Mouse (Mus musculus) thymus, adult 2 months (tissue): ENCODE measurements at regions not wholly inside any gene's neighbourhood (a gene's known extent, or its start where the extent isn't known, plus 50 kb on each side); places are given as distances from the start of the nearest gene placed in this dataset.

Experiments
- DNase-seq: peaks from one replicate; pipeline ENCODE4 v3.0.0; 2021
- H3K27ac ChIP-seq: fragments of 200-500 bp; 2 replicates; pipeline ENCODE4 v1.5.1; 2012; ENCODE audit warnings: low read length, control low read depth; ENCODE audit not compliant: control insufficient read depth, insufficient read depth
- H3K27me3 ChIP-seq: fragments of 200-500 bp; 2 replicates; pipeline ENCODE4 v1.6.1; 2012; ENCODE audit warnings: mild to moderate bottlenecking, low read length, moderate library complexity, mixed read lengths; ENCODE audit not compliant: control insufficient read depth, insufficient read depth
- H3K36me3 ChIP-seq: fragments of 200-500 bp; 2 replicates; pipeline ENCODE4 v1.6.1; 2012; ENCODE audit warnings: mild to moderate bottlenecking, low read length, moderate library complexity; ENCODE audit not compliant: control insufficient read depth, insufficient read depth
- H3K4me1 ChIP-seq: fragments of 200-500 bp; replicated peaks from 2 replicates; pipeline ENCODE4 v1.6.1; 2012; ENCODE audit warnings: low read length; ENCODE audit not compliant: control insufficient read depth, insufficient read depth
- H3K4me3 ChIP-seq: fragments of 200-500 bp; 2 replicates; pipeline ENCODE4 v1.5.1; 2012; ENCODE audit warnings: mild to moderate bottlenecking, low read length, control low read depth, moderate library complexity; ENCODE audit not compliant: control insufficient read depth, insufficient read depth
- CTCF ChIP-seq: fragments of 200-500 bp; IDR thresholded peaks from 2 replicates; pipeline ENCODE4 v1.5.1; 2012; ENCODE audit warnings: mild to moderate bottlenecking, control low read depth, low read length, moderate library complexity, borderline replicate concordance; ENCODE audit not compliant: control insufficient read depth, poor library complexity, insufficient read depth; ENCODE audit errors: extremely low read depth
- POLR2A ChIP-seq: fragments of 200-500 bp; IDR thresholded peaks from 2 replicates; pipeline ENCODE4 v1.6.1; 2012; ENCODE audit warnings: mild to moderate bottlenecking, low read length, control low read depth, moderate library complexity; ENCODE audit not compliant: control insufficient read depth, poor library complexity, insufficient read depth; ENCODE audit errors: extremely low read depth
- WGBS: fragments of 180-500 bp; shearing (Covaris S2); methylation state at CpG from one replicate; pipeline ENCODE4 v1.1.7; 2018; 5-methylcytosine and 5-hydroxymethylcytosine counted together

DNA sequence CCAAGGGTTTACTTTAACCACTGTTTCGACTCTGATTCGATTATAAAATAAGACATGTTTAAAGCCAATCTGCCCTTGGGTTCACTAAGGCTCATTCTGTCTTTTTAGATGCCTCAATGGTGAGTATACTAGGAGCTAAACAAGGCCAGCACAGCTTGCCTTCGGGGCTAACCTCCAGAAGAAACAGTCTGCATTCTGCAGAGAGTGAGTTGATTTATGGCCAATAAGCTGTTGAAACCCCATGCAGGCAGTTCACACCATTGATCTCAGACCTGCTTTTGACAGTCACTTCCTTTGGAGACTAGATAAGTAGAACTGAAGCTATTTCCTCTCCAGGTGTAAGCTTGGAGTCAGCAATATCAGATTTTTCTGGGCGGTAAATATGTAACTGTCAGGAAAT is 679.0 kb downstream of the Pdcd6ip start:
- no peaks in the 10 kb centered on the region for H3K4me1 ChIP-seq

DNA sequence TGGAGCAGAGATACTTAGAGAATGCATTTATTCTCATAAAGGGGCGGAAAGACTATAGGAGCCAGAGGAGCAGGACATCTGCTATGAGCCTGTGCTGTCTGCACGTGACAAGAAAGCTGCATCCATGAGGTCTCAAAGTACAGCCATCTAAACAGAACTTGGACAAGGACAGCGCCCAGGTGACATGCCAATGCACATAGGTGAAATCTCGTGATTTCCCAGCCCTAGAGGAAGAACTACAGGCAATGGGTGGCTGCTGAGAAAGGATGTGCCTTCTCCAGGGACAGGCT is 681.2 kb downstream of the Pdcd6ip start:
- no peak overlapping the region for H3K27ac ChIP-seq
- no peaks in the 10 kb centered on the region for H3K4me1 ChIP-seq
- DNase-seq, result no peak
- TF ChIP-seq POLR2A, result no peak
- no peak for TF ChIP-seq CTCF
- no peak overlapping the region for H3K4me3 ChIP-seq
- H3K27me3 ChIP-seq, result no peaks in the 10 kb centered on the region
- WGBS, result 80% methylated on average over 4 of the region's 4 CpGs
- no peaks in the 10 kb centered on the region for H3K36me3 ChIP-seq

More for the DNA sequence above, 679.0 kb downstream of the Pdcd6ip start:
- DNase-seq, result no peak
- Histone ChIP-seq H3K36me3 (no peaks in the 10 kb centered on the region), H3K27me3 (no peaks in the 10 kb centered on the region), H3K27ac (no peak overlapping the region), H3K4me3 (no peak overlapping the region)
- WGBS, result 63% methylated on average over 4 of the region's 4 CpGs
- TF ChIP-seq POLR2A (no peak), CTCF (no peak)

GRCm38 (mm10) chr9:113026096-113026903 is 681.8 kb downstream of the Pdcd6ip start:
- no peak for DNase-seq
- no peaks in the 10 kb centered on the region for H3K27me3 ChIP-seq
- H3K36me3 ChIP-seq, result no peaks in the 10 kb centered on the region
- no peak overlapping the region for H3K4me3 ChIP-seq
- 49% methylated on average over 4 of the region's 4 CpGs for WGBS
- H3K27ac ChIP-seq, result no peak overlapping the region
- no peak for TF ChIP-seq CTCF
- TF ChIP-seq POLR2A, result no peak
- H3K4me1 ChIP-seq, result no peaks in the 10 kb centered on the region

DNA sequence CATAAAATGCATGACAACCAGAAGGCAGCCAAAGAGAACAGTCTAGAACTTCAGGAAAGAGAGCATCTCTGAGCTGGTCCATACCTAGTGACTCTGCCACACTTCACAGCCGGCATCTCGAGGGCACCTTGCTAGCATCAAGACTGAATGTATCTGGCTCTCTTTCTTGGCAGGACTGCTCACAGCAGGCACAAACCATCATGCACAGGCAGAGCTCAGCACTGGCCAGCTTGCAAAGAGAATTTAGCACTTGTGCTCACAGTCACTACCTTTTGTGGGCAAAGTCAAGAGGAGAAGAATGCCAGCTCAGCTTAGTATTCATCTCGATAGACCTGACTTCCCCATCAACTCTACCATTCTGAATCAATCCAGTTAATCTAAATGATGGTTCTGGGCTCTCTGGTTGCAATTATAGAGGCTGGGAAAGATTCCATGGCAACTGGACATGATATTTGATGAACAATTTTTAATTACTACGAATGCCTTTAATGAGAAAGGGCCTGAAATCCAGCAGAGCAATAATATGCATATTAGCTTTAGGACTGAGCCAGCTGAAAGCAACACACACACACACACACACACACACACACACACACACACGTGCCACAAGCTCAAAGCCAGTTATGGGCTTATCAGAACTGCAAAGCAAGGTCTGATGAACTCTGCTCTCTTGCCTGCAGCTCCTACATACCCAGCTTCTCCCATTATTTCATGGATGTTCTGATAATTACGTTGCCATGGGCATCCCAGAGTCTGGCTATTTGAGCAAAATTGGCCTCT is 686.0 kb downstream of the Pdcd6ip start:
- DNase-seq, result no peak
- Histone ChIP-seq H3K4me1 (no peaks in the 10 kb centered on the region), H3K4me3 (no peak overlapping the region), H3K36me3 (no peaks in the 10 kb centered on the region), H3K27ac (no peak overlapping the region), H3K27me3 (no peaks in the 10 kb centered on the region)
- WGBS, result 86% methylated on average over 6 of the region's 6 CpGs
- no peak for TF ChIP-seq CTCF
- TF ChIP-seq POLR2A, result no peak

DNA sequence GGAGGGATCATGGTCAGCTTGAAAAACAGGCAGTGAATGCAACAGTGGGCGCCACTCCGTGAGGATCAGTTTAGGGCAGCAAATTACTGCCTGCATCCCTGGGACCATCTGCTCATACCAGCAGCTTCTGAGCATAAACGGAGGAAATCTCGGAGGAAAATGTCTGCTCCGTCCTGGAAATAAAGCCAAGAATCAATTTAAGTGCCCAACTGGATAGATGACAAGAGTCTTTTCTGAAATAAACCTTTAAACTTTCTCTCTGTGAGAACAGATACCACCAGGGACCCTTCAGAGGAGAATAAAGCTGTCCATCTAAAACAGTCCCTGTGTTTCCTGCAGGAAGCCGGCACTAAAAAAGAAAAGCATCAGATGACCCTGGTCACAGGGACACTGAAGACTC is 688.5 kb downstream of the Pdcd6ip start:
- WGBS, result 79% methylated on average over 6 of the region's 6 CpGs
- Histone ChIP-seq H3K4me1 (no peaks in the 10 kb centered on the region), H3K36me3 (no peaks in the 10 kb centered on the region), H3K4me3 (no peak overlapping the region), H3K27ac (no peak overlapping the region), H3K27me3 (no peaks in the 10 kb centered on the region)
- no peak for DNase-seq
- TF ChIP-seq CTCF (no peak), POLR2A (no peak)

DNA sequence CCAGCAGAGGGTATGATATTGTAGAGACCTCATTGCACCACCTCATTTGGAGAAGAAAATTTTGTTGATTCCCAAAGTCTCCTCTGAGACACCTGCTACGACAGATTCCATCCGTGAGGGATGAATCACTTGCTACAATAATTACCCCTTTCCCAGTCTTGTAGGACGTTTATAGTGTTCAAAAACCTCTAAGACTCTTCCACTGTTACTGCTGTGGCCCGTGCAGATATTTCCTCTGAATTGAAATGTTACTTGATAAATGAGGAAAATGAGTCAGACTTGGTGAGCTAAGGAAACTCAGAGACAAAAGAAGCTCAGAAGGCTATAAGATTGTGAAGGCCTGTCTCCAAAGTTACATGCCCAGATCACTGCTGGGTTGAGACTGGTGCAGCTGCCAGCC is 700.0 kb downstream of the Pdcd6ip start:
- Histone ChIP-seq H3K4me3 (no peak overlapping the region), H3K27ac (no peak overlapping the region), H3K36me3 (no peaks in the 10 kb centered on the region), H3K27me3 (no peaks in the 10 kb centered on the region), H3K4me1 (no peaks in the 10 kb centered on the region)
- 78% methylated on average over 4 of the region's 4 CpGs for WGBS
- TF ChIP-seq CTCF (no peak), POLR2A (no peak)
- no peak for DNase-seq
